Mouse (Mus musculus): ENCODE results near the gene Mettl27. TPM values are rescaled to one million over a fixed set of nuclear protein-coding genes. Genes with fewer than 3 reads are reported as not detected.
A peak's percentile ranks its signal among the peaks of the same experiment; 100 is the strongest.

The Mettl27 gene
- polyA plus RNA-seq (2012; rRNA removed) = 7.1 and 7.9 TPM in 2 replicates
- 14.4 and 16.3 TPM in 2 replicates for polyA plus RNA-seq (2014; fragmentation: Nextera tagmentation; extraction: Ambion mirVana)

DNA sequence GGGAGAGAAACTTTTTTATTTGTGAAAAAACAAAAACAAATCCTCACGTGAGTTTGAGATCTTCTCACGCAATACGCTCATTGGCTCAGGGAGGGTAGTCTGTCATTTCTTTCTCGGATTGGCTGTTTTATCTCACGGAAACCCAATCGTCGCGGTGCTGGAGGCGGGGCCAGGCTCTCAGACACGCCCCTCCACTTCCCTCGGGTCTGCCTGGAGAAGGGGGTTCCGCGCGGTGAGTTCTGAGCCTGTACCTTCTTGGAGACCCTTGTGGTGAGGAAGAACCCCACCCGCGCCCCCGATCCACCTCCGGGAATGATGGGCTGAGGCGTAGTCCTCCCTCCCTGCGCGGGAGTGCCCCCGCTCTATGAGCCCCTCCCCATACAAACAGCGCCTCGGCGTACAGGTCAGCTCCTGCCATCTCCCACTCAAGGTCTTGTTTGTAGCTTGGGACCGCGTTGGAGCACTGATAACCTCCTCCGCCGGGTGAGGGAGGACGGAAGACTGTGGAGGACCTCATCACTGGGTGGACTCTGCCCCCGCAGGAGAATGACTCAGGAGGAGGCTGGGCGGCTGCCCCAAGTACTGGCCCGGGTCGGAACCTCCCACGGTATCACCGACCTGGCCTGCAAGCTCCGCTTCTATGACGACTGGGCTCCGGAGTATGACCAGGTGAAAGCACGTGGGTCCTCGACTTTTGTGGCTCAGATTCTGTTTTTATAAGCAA lies at the start of gene Mettl27:
Gene Mettl27 (plus strand): TSS at position 190 of the 724 bp plus-strand sequence.
- TF ChIP-seq EP300 (IDR thresholded peaks at IDR 0.05; ENCODE audit: low read depth) (no peak), CTCF (IDR thresholded peaks at IDR 0.05; ENCODE audit: low read depth) (no peak)
- WGBS (ENCODE audit: insufficient replicate concordance) = under 1% methylated on average over 41 of the region's 41 CpGs

DNA sequence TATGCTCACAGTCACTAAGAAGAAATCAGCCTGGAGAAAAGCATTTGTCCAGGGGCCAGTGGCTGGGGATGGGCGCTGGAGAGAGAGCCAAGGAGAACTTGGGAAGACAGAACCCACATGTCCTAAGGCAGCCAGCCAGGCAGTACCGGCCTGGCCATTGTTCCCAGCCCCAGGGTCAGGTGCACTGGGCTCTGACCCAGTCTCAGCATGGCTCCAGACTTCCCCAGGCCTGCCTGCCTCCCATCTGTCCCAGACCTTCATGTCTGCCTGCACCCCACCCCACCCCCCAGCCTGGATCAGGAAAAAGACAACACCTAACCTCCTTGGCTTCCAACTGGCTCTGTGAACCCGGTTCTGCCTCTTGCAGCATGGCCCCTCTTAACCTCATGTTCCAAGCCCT lies 49.1 kb upstream of the Mettl27 start:
- Histone ChIP-seq H3K9ac (replicated peaks) (no peak overlapping the region), H3K27ac (no peak overlapping the region), H3K9me3 (ENCODE audit: control insufficient read depth, low read length) (no peaks in the 10 kb centered on the region), H3K4me1 (replicated peaks; ENCODE audit: control insufficient read depth in 2 of 2, insufficient read depth in 2 of 2, low read length in 1 of 2) (no peaks in the 10 kb centered on the region), H3K4me2 (ENCODE audit: low read depth) (no peak overlapping the region), H3K36me3 (replicated peaks; ENCODE audit: control insufficient read depth, insufficient read depth, low read depth) (no peaks in the 10 kb centered on the region), H3K4me3 (ENCODE audit: insufficient read depth in 1 of 2, low read depth in 2 of 2, low read length in 2 of 2) (no peak overlapping the region), H3K27me3 (ENCODE audit: control insufficient read depth, insufficient read depth, low read length) (no peaks in the 10 kb centered on the region)
- WGBS (ENCODE audit: insufficient replicate concordance) = 49% methylated on average over 3 of the region's 3 CpGs
- no peak for DNase-seq (ENCODE audit: low read depth in 3 of 3, low spot score in 3 of 3)
- TF ChIP-seq EP300 (IDR thresholded peaks at IDR 0.05; ENCODE audit: low read depth) (no peak), CTCF (IDR thresholded peaks at IDR 0.05; ENCODE audit: low read depth) (no peak)
- no peak for ATAC-seq (ENCODE audit: insufficient read depth)

More for the DNA sequence above, at the start of gene Mettl27:
- Histone ChIP-seq H3K4me2 (ENCODE audit: low read depth) (peak within 1 kb of the TSS; percentile 90), H3K9ac (replicated peaks) (peak within 1 kb of the TSS; percentile 92), H3K9me3 (ENCODE audit: control insufficient read depth, low read length) (no peaks in the 10 kb centered on the region), H3K27me3 (ENCODE audit: control insufficient read depth, insufficient read depth, low read length) (no peaks in the 10 kb centered on the region; the same call in 1 of the 2 replicates), H3K4me1 (replicated peaks; ENCODE audit: control insufficient read depth in 2 of 2, insufficient read depth in 2 of 2, low read length in 1 of 2) (peaks cover 0 to 6% of the 10 kb centered on the region in 2 experiments; a peak in 1 of 4 replicates), H3K36me3 (replicated peaks; ENCODE audit: control insufficient read depth, insufficient read depth, low read depth) (no peaks in the 10 kb centered on the region; the same call in 1 of the 2 replicates), H3K27ac (peak within 1 kb of the TSS; percentile 93), H3K4me3 (ENCODE audit: insufficient read depth in 1 of 2, low read depth in 2 of 2, low read length in 2 of 2) (peak within 1 kb of the TSS; percentile 79 to 85)
- ATAC-seq (ENCODE audit: insufficient read depth) (peak; percentile 96), DNase-seq (ENCODE audit: low read depth in 3 of 3, low spot score in 3 of 3) (peak; percentile 87 to 93 (median 91))

DNA sequence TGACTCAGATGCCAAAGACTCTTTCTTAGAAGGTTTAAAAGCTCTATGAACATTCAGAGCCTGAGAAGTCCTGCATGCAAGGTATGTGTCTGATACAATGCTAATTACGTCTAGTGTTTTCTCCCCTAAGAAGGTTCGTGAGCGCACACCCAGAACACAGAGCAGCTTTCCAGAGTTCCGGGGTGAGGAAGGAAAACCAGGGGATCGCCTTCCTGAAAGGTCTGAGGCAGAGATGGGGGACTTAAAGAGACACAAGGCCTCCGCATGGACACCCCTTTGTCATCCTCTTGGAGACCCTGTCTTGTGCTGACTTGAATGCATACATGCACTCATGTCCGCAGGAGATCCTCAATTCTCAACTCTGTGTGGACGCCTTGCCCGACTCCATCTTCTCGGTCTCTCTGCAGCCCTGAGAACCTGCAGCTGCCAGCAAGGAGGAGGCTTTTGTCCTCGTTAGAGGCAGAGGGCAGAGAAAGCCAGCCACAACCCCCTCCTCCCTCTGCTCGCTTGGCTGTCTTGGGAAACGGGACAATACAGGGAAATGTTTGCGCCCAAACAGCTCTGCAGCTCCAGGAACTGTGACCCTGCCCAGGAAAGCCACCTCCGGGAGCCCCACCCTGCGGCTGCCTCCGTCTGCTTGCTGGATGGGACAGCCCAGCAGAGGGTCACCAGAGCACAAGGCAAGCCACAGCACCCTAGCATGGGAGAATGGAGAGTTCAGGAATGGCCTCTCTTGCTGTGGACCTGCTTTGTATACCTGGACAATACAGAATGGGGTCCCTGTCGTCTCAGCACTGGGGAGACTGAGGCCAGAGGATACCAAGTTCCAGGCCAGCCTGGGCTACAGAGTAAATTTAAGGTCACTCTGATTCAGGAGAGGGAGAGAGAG lies 44.5 kb upstream of the Mettl27 start:
- TF ChIP-seq CTCF (IDR thresholded peaks at IDR 0.05; ENCODE audit: low read depth) (no peak), EP300 (IDR thresholded peaks at IDR 0.05; ENCODE audit: low read depth) (no peak)
- Histone ChIP-seq H3K36me3 (replicated peaks; ENCODE audit: control insufficient read depth, insufficient read depth, low read depth) (no peaks in the 10 kb centered on the region), H3K4me2 (ENCODE audit: low read depth) (no peak overlapping the region), H3K9ac (replicated peaks) (no peak overlapping the region), H3K4me1 (replicated peaks; ENCODE audit: control insufficient read depth in 2 of 2, insufficient read depth in 2 of 2, low read length in 1 of 2) (no peaks in the 10 kb centered on the region), H3K9me3 (ENCODE audit: control insufficient read depth, low read length) (no peaks in the 10 kb centered on the region), H3K4me3 (ENCODE audit: insufficient read depth in 1 of 2, low read depth in 2 of 2, low read length in 2 of 2) (no peak overlapping the region), H3K27ac (no peak overlapping the region), H3K27me3 (ENCODE audit: control insufficient read depth, insufficient read depth, low read length) (no peaks in the 10 kb centered on the region)
- no peak for DNase-seq (ENCODE audit: low read depth in 3 of 3, low spot score in 3 of 3)
- WGBS (ENCODE audit: insufficient replicate concordance) = 29% methylated on average over 18 of the region's 18 CpGs
- ATAC-seq (ENCODE audit: insufficient read depth) = no peak

DNA sequence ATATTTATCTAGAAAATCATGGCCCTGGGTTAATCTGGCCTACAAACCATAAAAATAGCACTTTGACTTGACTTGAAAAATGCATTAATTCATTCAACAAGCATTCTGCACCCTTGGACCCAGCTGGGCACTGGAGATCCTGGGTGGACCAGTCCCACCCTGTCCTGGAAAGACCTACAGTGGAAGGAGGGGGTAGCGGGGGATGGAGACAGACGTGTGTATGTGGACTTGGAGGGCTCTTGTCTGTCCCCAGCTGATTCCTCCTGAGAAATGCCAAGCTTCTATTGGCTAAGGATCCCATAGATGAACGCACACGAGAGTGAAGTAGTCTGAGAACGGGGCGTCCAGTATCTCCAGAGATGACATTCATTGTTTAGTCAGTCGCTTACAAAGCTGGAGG lies 43.7 kb upstream of the Mettl27 start:
- WGBS (ENCODE audit: insufficient replicate concordance) = 65% methylated on average over 7 of the region's 7 CpGs
- TF ChIP-seq EP300 (IDR thresholded peaks at IDR 0.05; ENCODE audit: low read depth) (no peak), CTCF (IDR thresholded peaks at IDR 0.05; ENCODE audit: low read depth) (no peak)
- Histone ChIP-seq H3K36me3 (replicated peaks; ENCODE audit: control insufficient read depth, insufficient read depth, low read depth) (no peaks in the 10 kb centered on the region), H3K4me2 (ENCODE audit: low read depth) (no peak overlapping the region), H3K27ac (no peak overlapping the region), H3K4me3 (ENCODE audit: insufficient read depth in 1 of 2, low read depth in 2 of 2, low read length in 2 of 2) (no peak overlapping the region), H3K9me3 (ENCODE audit: control insufficient read depth, low read length) (no peaks in the 10 kb centered on the region), H3K4me1 (replicated peaks; ENCODE audit: control insufficient read depth in 2 of 2, insufficient read depth in 2 of 2, low read length in 1 of 2) (no peaks in the 10 kb centered on the region), H3K27me3 (ENCODE audit: control insufficient read depth, insufficient read depth, low read length) (no peaks in the 10 kb centered on the region), H3K9ac (replicated peaks) (no peak overlapping the region)
- DNase-seq (ENCODE audit: low read depth in 3 of 3, low spot score in 3 of 3) (no peak), ATAC-seq (ENCODE audit: insufficient read depth) (no peak)

DNA sequence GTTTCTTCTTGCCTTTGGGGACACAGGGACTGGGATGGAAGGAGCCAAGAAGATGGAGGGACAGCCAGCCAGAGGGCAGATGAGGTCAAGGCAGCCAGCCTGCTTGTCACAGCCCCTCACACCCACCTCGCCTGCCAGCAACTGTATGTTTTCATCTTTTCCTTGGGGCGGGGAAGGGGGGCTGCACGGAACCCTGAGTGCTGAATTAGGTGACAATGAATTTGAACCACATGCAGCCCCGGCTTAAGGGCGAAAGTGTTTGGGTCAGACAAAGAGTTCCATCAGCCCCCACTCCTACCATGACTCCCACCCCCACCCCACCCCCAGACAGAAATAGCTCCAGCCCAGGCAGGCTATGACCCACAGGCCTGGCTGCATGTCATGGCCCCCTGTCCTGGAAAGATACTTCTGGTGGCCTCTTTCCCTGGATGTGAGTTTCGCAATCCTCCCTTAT lies 41.5 kb upstream of the Mettl27 start:
- no peak overlapping the region for H3K27ac ChIP-seq
- DNase-seq (ENCODE audit: low read depth in 3 of 3, low spot score in 3 of 3) = no peak

More for the DNA sequence above, 41.5 kb upstream of the Mettl27 start:
- no peak overlapping the region for H3K9ac ChIP-seq (replicated peaks)
- 58% methylated on average over 6 of the region's 6 CpGs for WGBS (ENCODE audit: insufficient replicate concordance)
- TF ChIP-seq CTCF (IDR thresholded peaks at IDR 0.05; ENCODE audit: low read depth) (no peak), EP300 (IDR thresholded peaks at IDR 0.05; ENCODE audit: low read depth) (no peak)
- no peak overlapping the region for H3K4me3 ChIP-seq (ENCODE audit: insufficient read depth in 1 of 2, low read depth in 2 of 2, low read length in 2 of 2)
- no peak overlapping the region for H3K4me2 ChIP-seq (ENCODE audit: low read depth)
- ATAC-seq (ENCODE audit: insufficient read depth) = no peak
- H3K27me3 ChIP-seq (ENCODE audit: control insufficient read depth, insufficient read depth, low read length) = no peaks in the 10 kb centered on the region
- H3K4me1 ChIP-seq (replicated peaks; ENCODE audit: control insufficient read depth in 2 of 2, insufficient read depth in 2 of 2, low read length in 1 of 2) = no peaks in the 10 kb centered on the region
- H3K9me3 ChIP-seq (ENCODE audit: control insufficient read depth, low read length) = no peaks in the 10 kb centered on the region
- no peaks in the 10 kb centered on the region for H3K36me3 ChIP-seq (replicated peaks; ENCODE audit: control insufficient read depth, insufficient read depth, low read depth)

All from liver, embryonic 14.5 days (tissue).